Mouse (Mus musculus) G1E (cell line): ENCODE results near the gene Arrdc2.

ENCODE experiments used
- CTCF ChIP-seq: IDR thresholded peaks from 2 replicates; pipeline ENCODE4 v1.5.1; 2012; ENCODE audit warnings: low read depth, low read length, inconsistent platforms, mixed read lengths
- GATA1 ChIP-seq: IDR thresholded peaks from 2 replicates; pipeline ENCODE4 v1.6.1; 2012; ENCODE audit warnings: borderline replicate concordance, low read length, inconsistent platforms, mixed read lengths
- POLR2AphosphoS5 ChIP-seq: IDR thresholded peaks from 2 replicates; pipeline ENCODE4 v1.6.1; 2012; ENCODE audit warnings: low read depth, low read length, inconsistent platforms; ENCODE audit not compliant: insufficient replicate concordance

GRCm38 (mm10) chr8:70884683-70885082 is 45.2 kb upstream of the Arrdc2 start:
- no peak for TF ChIP-seq POLR2AphosphoS5
- TF ChIP-seq GATA1: no peak
- no peak for TF ChIP-seq CTCF
